Mouse (Mus musculus): ENCODE measurements around the gene Skap1. TPM values are rescaled to one million over a fixed set of nuclear protein-coding genes. Genes with fewer than 3 reads are reported as not detected.

Gene Skap1
- total RNA-seq (2012; rRNA removed) (not detected in 2 replicates), polyA plus RNA-seq (2012; ENCODE audit: insufficient read depth in 1 of 2, insufficient read length in 2 of 2, low read depth in 1 of 2, low replicate concordance in 2 of 2, missing spikeins in 1 of 2) (not detected)

DNA sequence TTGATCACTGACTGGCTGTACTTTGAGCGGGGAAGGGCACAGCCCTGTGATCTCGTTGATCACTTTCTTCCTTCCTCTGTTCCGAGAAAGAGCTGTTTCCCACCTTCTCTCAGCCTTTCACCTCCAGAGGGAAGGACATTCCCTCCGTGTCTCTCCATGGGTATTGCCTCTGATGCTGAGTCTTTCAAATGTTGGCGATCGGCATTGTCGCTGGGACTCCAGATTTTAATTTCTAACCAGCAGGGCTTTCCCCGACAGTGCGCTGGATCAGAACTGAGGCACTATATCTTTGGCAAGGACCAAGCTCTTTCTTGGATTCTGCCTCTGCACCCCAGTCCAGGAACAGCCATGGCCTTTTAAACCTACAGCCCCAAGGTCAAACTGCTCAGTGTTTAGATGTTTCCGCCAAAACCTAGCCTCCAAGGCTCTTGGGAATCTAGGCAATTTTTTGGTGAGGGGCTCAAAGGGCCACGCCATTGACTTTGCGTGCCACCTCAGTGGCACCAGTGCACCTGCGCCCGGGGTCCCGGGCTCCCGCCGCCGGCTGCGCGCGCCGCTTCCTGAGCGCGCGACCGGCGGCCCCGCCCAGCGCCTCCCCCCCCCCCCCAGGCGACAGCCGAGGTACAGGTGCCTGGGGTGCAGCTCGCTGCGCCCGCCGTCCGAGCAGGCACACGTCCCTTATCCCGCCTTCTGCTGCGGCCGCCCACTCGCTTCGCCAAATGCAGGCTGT is at the start of gene Skap1:
Gene Skap1 (plus strand): TSS at position 608 of the 730 bp plus-strand sequence.
- TF ChIP-seq USF1 (IDR thresholded peaks at IDR 0.05; ENCODE audit: low read depth, low read length) (no peak), NELFE (IDR thresholded peaks at IDR 0.05; ENCODE audit: low read depth, low read length) (no peak), E2F4 (IDR thresholded peaks at IDR 0.05; ENCODE audit: borderline replicate concordance, low read depth, low read length) (no peak), ZNF384 (IDR thresholded peaks at IDR 0.05; ENCODE audit: low read depth, low read length) (no peak), HCFC1 (IDR thresholded peaks at IDR 0.05; ENCODE audit: low read depth, low read length) (no peak), SMC3 (IDR thresholded peaks at IDR 0.05; ENCODE audit: low read depth, low read length) (no peak), KAT2A (conservative IDR thresholded peaks at IDR 0.05; ENCODE audit: low read depth, low read length) (no peak), MYB (IDR thresholded peaks at IDR 0.05; ENCODE audit: low read depth, low read length) (no peak), GABPA (IDR thresholded peaks at IDR 0.05; ENCODE audit: low read depth, low read length) (no peak), TBP (IDR thresholded peaks at IDR 0.05; ENCODE audit: low read depth, low read length) (no peak), TCF12 (IDR thresholded peaks at IDR 0.05; ENCODE audit: low read depth, low read length) (no peak), NRF1 (IDR thresholded peaks at IDR 0.05; ENCODE audit: insufficient read depth, low read depth, low read length, poor library complexity, severe bottlenecking) (no peak), ZC3H11A (IDR thresholded peaks at IDR 0.05; ENCODE audit: low read depth, low read length) (no peak), ETS1 (IDR thresholded peaks at IDR 0.05; ENCODE audit: low read depth, low read length) (no peak)
- peaks cover 7 to 9% of the 10 kb centered on the region in 2 experiments for H3K4me1 ChIP-seq (ENCODE audit: control insufficient read depth in 1 of 2, insufficient read depth in 2 of 2, low read length in 2 of 2)
- no peak within 1 kb of the TSS for H3K27ac ChIP-seq (ENCODE audit: control insufficient read depth, low read depth, low read length)
- H3K4me3 ChIP-seq (ENCODE audit: control insufficient read depth in 1 of 2, insufficient read depth in 1 of 2, low read depth in 2 of 2, low read length in 2 of 2), result no peak within 1 kb of the TSS
- H3K9ac ChIP-seq (ENCODE audit: control insufficient read depth, low read depth, low read length, poor library complexity, severe bottlenecking), result no peak within 1 kb of the TSS
- H3K9me3 ChIP-seq (replicated peaks; ENCODE audit: insufficient read depth, low read length), result no peaks in the 10 kb centered on the region
- DNase-seq (ENCODE audit: low read depth, low spot score), result no peak
- H3K79me2 ChIP-seq (ENCODE audit: control insufficient read depth, insufficient read depth, low read length, poor library complexity), result no peaks in the 10 kb centered on the region
- H3K27me3 ChIP-seq (ENCODE audit: control insufficient read depth in 1 of 2, insufficient read depth in 2 of 2, low read length in 2 of 2), result peaks cover 4% of the 10 kb centered on the region in 2 experiments; a peak in 3 of 4 replicates
- peaks cover 0 to 14% of the 10 kb centered on the region in 2 experiments; a peak in 2 of 4 replicates for H3K36me3 ChIP-seq (ENCODE audit: control insufficient read depth in 1 of 2, insufficient read depth in 2 of 2, low read length in 2 of 2)

DNA sequence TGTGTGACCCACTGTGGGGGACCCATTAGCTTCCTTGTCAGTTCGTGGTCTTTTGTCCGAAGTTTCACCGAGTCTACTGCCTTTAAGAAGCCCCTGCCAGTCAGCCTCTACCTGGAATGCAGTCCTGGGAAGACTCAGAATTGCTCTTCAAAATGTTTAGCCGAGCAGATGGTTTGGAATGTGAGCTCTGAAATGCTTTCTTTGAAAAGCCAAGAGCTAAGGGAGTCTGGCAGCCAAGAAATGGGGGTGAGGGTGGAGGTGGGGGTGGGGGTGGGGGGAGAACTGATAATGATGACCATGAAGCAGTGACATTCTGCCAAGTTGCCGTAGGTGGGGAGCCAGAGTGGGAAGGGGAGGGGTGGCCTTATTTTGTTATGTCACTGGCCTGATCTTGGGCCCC is 43.3 kb upstream of the Skap1 start:
- Histone ChIP-seq H3K9me3 (replicated peaks; ENCODE audit: insufficient read depth, low read length) (no peaks in the 10 kb centered on the region), H3K36me3 (ENCODE audit: control insufficient read depth in 1 of 2, insufficient read depth in 2 of 2, low read length in 2 of 2) (no peaks in the 10 kb centered on the region), H3K27me3 (ENCODE audit: control insufficient read depth in 1 of 2, insufficient read depth in 2 of 2, low read length in 2 of 2) (peaks cover 0 to 5% of the 10 kb centered on the region in 2 experiments; a peak in 2 of 4 replicates), H3K4me1 (ENCODE audit: control insufficient read depth in 1 of 2, insufficient read depth in 2 of 2, low read length in 2 of 2) (no peaks in the 10 kb centered on the region), H3K4me3 (ENCODE audit: control insufficient read depth in 1 of 2, insufficient read depth in 1 of 2, low read depth in 2 of 2, low read length in 2 of 2) (no peak overlapping the region), H3K27ac (ENCODE audit: control insufficient read depth, low read depth, low read length) (no peak overlapping the region), H3K9ac (ENCODE audit: control insufficient read depth, low read depth, low read length, poor library complexity, severe bottlenecking) (no peak overlapping the region), H3K79me2 (ENCODE audit: control insufficient read depth, insufficient read depth, low read length, poor library complexity) (no peaks in the 10 kb centered on the region)
- no peak for DNase-seq (ENCODE audit: low read depth, low spot score)
- TF ChIP-seq ETS1 (IDR thresholded peaks at IDR 0.05; ENCODE audit: low read depth, low read length) (no peak), E2F4 (IDR thresholded peaks at IDR 0.05; ENCODE audit: borderline replicate concordance, low read depth, low read length) (no peak), TAL1 (IDR thresholded peaks at IDR 0.05; ENCODE audit: low read length) (no peak), CHD1 (IDR thresholded peaks at IDR 0.05; ENCODE audit: low read depth, low read length) (no peak), MXI1 (IDR thresholded peaks at IDR 0.05; ENCODE audit: low read depth, low read length) (no peak), MYC (IDR thresholded peaks at IDR 0.05; ENCODE audit: low read depth, low read length) (no peak), MYB (IDR thresholded peaks at IDR 0.05; ENCODE audit: low read depth, low read length) (no peak), NELFE (IDR thresholded peaks at IDR 0.05; ENCODE audit: low read depth, low read length) (no peak), CTCF (IDR thresholded peaks at IDR 0.05 in 2 of 3, conservative IDR thresholded peaks at IDR 0.05 in 1 of 3; ENCODE audit: control insufficient read depth in 1 of 3, insufficient read depth in 1 of 3, low read depth in 2 of 3, low read length in 3 of 3, poor library complexity in 1 of 3, severe bottlenecking in 1 of 3) (no peak), NRF1 (IDR thresholded peaks at IDR 0.05; ENCODE audit: insufficient read depth, low read depth, low read length, poor library complexity, severe bottlenecking) (no peak), ZMIZ1 (IDR thresholded peaks at IDR 0.05; ENCODE audit: low read depth, low read length) (no peak), UBTF (IDR thresholded peaks at IDR 0.05; ENCODE audit: borderline replicate concordance, insufficient read depth, low read depth, low read length) (no peak), KAT2A (conservative IDR thresholded peaks at IDR 0.05; ENCODE audit: low read depth, low read length) (no peak), ZKSCAN1 (IDR thresholded peaks at IDR 0.05; ENCODE audit: low read depth, low read length) (no peak), RAD21 (IDR thresholded peaks at IDR 0.05; ENCODE audit: low read depth, low read length) (no peak), MAZ (IDR thresholded peaks at IDR 0.05; ENCODE audit: low read depth, low read length) (no peak), CHD2 (IDR thresholded peaks at IDR 0.05; ENCODE audit: low read length) (no peak), HCFC1 (IDR thresholded peaks at IDR 0.05; ENCODE audit: low read depth, low read length) (no peak)
